Mouse (Mus musculus) intestine, embryonic 15.5 days (tissue): ENCODE measurements around the gene Wsb1. TPM values are rescaled to one million over a fixed set of nuclear protein-coding genes. Genes with fewer than 3 reads are reported as not detected.
"Not testable (repeated sequence)": the region's sequence is repeated elsewhere in the genome, so short reads cannot be mapped to it uniquely, and the experiment has no call there.

Source experiments
- ATAC-seq: fragments of 200-750 bp; cut with Nextera tagmentation; 2 replicates; pipeline ENCODE4 v1.8.0; 2017; ENCODE audit warnings: moderate TSS enrichment, moderate library complexity
- H3K27ac ChIP-seq: fragments of 300-500 bp; sonication (generic); 2 replicates; pipeline ENCODE4 v1.5.1; 2015; ENCODE audit warnings: mild to moderate bottlenecking, inconsistent platforms
- H3K27me3 ChIP-seq: fragments of 300-500 bp; sonication (generic); replicated peaks from 2 replicates; pipeline ENCODE4 v1.6.1; 2015; ENCODE audit warnings: inconsistent platforms
- H3K36me3 ChIP-seq: fragments of 300-500 bp; sonication (generic); 2 replicates; pipeline ENCODE4 v1.6.1; 2015; ENCODE audit warnings: inconsistent platforms
- H3K4me1 ChIP-seq: fragments of 300-500 bp; sonication (generic); replicated peaks from 2 replicates; pipeline ENCODE4 v1.6.1; 2015; ENCODE audit warnings: inconsistent platforms
- H3K4me2 ChIP-seq: fragments of 300-500 bp; sonication (generic); replicated peaks from 2 replicates; pipeline ENCODE4 v1.6.1; 2015; ENCODE audit warnings: mild to moderate bottlenecking, inconsistent platforms
- H3K4me3 ChIP-seq: fragments of 300-500 bp; sonication (generic); replicated peaks from 2 replicates; pipeline ENCODE4 v1.5.1; 2015; ENCODE audit warnings: inconsistent platforms
- H3K9ac ChIP-seq: fragments of 300-500 bp; sonication (generic); 2 replicates; pipeline ENCODE4 v1.6.1; 2015; ENCODE audit warnings: inconsistent platforms
- H3K9me3 ChIP-seq: fragments of 300-500 bp; sonication (generic); 2 replicates; pipeline ENCODE4 v1.6.1; 2016; ENCODE audit warnings: inconsistent platforms
- WGBS: fragments of 180-500 bp; shearing (Covaris S2); methylation state at CpG from one replicate; pipeline ENCODE4 v1.1.7; 2015; 5-methylcytosine and 5-hydroxymethylcytosine counted together
- polyA plus RNA-seq: library from polyadenylated mRNA; unstranded; fragments of >200 nt; fragmentation: Nextera tagmentation; extraction: Ambion mirVana; gene quantifications from 2 replicates; pipeline ENCODE4 v1.2.1, GENCODE M21; 2015

The Wsb1 gene
- polyA plus RNA-seq, 1 experiment from 2014 or later = 207 TPM

DNA sequence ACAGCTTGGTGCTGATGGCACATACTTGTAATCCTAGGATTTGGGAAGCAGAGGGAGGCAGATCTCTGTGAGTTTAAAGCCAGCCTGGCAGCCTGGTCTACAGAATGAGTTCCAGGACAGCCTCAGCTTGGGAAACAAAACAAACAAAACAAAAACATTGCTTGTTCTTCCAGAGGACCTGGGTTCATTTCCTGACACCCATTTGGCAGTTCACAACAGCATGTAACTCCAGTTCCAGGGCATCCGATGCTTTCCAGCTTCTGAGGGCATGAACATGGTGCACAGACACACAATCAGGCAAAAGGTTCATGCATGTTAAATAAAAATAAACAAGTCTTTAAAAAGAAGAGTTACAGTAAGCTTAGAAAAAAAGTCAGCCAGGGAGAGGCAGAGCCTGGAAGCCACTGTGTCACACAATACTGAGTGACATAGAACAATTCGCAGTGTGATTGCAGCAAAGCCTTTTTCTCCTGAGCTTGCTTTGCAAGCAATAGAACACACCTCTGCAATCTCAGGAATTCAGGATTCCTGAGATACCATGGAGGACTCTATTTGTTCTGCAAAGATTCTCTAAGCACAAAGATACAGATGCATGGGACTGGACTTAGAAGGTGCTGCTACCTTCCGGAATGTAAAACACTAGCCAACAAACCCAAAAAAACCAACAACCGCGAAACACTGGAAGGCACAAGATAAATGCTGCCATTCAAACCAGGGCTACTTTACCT lies 34.6 kb upstream of the Wsb1 start:
- Histone ChIP-seq H3K9ac (no peak overlapping the region), H3K4me2 (no peak overlapping the region), H3K27me3 (no peaks in the 10 kb centered on the region), H3K9me3 (no peaks in the 10 kb centered on the region), H3K4me3 (no peak overlapping the region), H3K4me1 (peaks cover 21% of the 10 kb centered on the region), H3K36me3 (no peaks in the 10 kb centered on the region), H3K27ac (no peak overlapping the region)
- ATAC-seq = no peak
- WGBS = 74% methylated on average over 5 of the region's 5 CpGs

- H3K4me1 ChIP-seq = peaks cover 21% of the 10 kb centered on the region
- H3K4me2 ChIP-seq = no peak overlapping the region
- no peaks in the 10 kb centered on the region for H3K36me3 ChIP-seq
- H3K4me3 ChIP-seq = no peak overlapping the region
- ATAC-seq = no peak
- WGBS = 46% methylated on average over 7 of the region's 7 CpGs
- H3K9me3 ChIP-seq = no peaks in the 10 kb centered on the region
- H3K9ac ChIP-seq = no peak overlapping the region
- no peak overlapping the region for H3K27ac ChIP-seq
- no peaks in the 10 kb centered on the region for H3K27me3 ChIP-seq
Observed at GRCm38 (mm10) chr11:79288278-79288843, 33.9 kb upstream of the Wsb1 start.

DNA sequence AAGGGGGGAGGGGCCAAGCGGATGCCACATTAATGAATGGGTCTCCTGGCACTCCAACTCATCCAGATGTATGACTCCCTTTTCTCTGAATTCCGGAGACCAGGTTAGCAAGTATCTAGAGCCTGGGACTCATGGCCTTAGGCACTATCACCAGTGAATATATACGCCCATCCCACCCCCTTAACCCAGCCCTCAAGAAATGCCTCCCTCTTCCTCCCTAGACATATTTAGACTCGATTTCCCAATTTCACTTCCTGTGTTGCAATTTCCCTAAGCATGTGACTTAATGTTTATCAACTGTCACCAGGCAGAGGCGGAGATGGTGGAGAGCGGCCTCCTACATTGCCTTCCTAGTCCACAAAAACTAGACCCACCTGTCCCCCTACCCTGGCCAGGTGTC lies 33.0 kb upstream of the Wsb1 start:
- H3K4me2 ChIP-seq = no peak overlapping the region
- H3K36me3 ChIP-seq = no peaks in the 10 kb centered on the region
- H3K4me3 ChIP-seq = no peak overlapping the region
- no peaks in the 10 kb centered on the region for H3K9me3 ChIP-seq
- peak; percentile 21; the same call in 1 of the 2 replicates for ATAC-seq
- 63% methylated on average over 6 of the region's 6 CpGs for WGBS
- no peak overlapping the region for H3K9ac ChIP-seq
- H3K27me3 ChIP-seq = no peaks in the 10 kb centered on the region
- H3K4me1 ChIP-seq = peaks cover 19% of the 10 kb centered on the region
- no peak overlapping the region for H3K27ac ChIP-seq

DNA sequence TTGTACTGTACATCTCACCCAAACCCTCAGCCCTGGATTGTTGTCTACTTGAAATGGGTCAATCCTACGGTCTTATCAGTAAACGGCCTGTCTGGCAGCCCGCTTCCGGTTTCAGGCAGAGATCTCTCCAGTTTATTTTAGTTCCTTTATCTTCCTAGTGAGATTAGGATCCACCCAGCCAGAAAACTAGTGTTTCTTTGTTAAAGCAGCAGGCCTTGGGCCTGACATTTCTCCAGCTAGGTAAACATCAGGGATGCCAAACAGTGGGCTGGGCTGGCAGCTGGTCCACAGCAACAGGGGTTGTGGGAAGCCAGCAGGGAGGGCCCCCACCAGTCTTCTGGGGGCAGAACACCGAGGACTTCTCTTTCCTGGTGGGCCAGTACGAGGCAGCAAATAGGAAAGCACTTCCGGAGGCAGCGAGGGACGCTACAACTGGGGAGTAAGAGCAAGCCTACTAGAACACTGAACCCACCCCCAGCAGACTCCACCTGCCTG lies 31.9 kb upstream of the Wsb1 start:
- ATAC-seq = no peak; the same call in 1 of the 2 replicates
- 52% methylated on average over 9 of the region's 9 CpGs for WGBS
- Histone ChIP-seq H3K36me3 (no peaks in the 10 kb centered on the region), H3K4me1 (peaks cover 21% of the 10 kb centered on the region), H3K9ac (no peak overlapping the region), H3K9me3 (no peaks in the 10 kb centered on the region), H3K27me3 (no peaks in the 10 kb centered on the region), H3K27ac (peak overlapping the region; percentile 52; the same call in 1 of the 2 replicates), H3K4me2 (no peak overlapping the region), H3K4me3 (no peak overlapping the region)

- no peak overlapping the region for H3K4me3 ChIP-seq
- no peaks in the 10 kb centered on the region for H3K9me3 ChIP-seq
- no peak for ATAC-seq
- H3K9ac ChIP-seq = no peak overlapping the region
- peaks cover 22% of the 10 kb centered on the region for H3K4me1 ChIP-seq
- H3K36me3 ChIP-seq = no peaks in the 10 kb centered on the region
- no peaks in the 10 kb centered on the region for H3K27me3 ChIP-seq
- no peak overlapping the region for H3K27ac ChIP-seq
- no peak overlapping the region for H3K4me2 ChIP-seq
- WGBS = 93% methylated on average over 4 of the region's 4 CpGs
Observed at GRCm38 (mm10) chr11:79283350-79284030, 29.0 kb upstream of the Wsb1 start.

DNA sequence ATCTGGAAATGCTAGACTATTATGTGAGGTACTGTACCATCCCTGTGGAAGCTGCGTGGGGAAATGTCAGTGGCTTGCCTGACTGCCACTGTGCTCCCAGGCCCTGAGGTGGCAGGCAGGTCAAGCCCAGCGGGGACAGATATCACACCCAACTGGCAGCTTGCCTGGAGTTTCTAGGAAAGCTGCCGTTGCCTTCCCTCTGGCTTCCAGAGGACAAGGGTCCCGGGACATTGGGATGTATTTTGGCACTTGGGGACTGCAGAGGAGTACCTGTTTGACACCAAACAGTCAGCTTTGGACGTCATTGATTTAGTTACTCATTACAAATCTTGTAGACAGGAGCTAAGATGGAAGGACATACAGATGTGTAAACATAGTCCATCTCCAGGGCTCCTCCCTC lies 26.9 kb upstream of the Wsb1 start:
- no peaks in the 10 kb centered on the region for H3K9me3 ChIP-seq
- no peak overlapping the region for H3K9ac ChIP-seq
- H3K27me3 ChIP-seq = no peaks in the 10 kb centered on the region
- H3K4me1 ChIP-seq = peaks cover 9% of the 10 kb centered on the region
- H3K27ac ChIP-seq = 0 out of 2 replicates have a peak overlapping the region, but pooled peaks have one; percentile 14
- H3K4me2 ChIP-seq = no peak overlapping the region
- no peaks in the 10 kb centered on the region for H3K36me3 ChIP-seq
- WGBS = 38% methylated on average over 5 of the region's 5 CpGs
- no peak for ATAC-seq
- H3K4me3 ChIP-seq = no peak overlapping the region

- H3K4me2 ChIP-seq = no peak overlapping the region
- H3K4me1 ChIP-seq = peaks cover 6% of the 10 kb centered on the region; the same call in 1 of the 2 replicates
- H3K27me3 ChIP-seq = no peaks in the 10 kb centered on the region
- H3K9ac ChIP-seq = no peak overlapping the region
- peak overlapping the region; percentile 61 for H3K27ac ChIP-seq
- whole genome bisulfite sequencing = 34% methylated on average over 2 of the region's 2 CpGs
- H3K4me3 ChIP-seq = no peak overlapping the region
- H3K36me3 ChIP-seq = no peaks in the 10 kb centered on the region
- H3K9me3 ChIP-seq = no peaks in the 10 kb centered on the region
- ATAC-seq = peak; percentile 51
Observed at GRCm38 (mm10) chr11:79279732-79280405, 25.4 kb upstream of the Wsb1 start.

DNA sequence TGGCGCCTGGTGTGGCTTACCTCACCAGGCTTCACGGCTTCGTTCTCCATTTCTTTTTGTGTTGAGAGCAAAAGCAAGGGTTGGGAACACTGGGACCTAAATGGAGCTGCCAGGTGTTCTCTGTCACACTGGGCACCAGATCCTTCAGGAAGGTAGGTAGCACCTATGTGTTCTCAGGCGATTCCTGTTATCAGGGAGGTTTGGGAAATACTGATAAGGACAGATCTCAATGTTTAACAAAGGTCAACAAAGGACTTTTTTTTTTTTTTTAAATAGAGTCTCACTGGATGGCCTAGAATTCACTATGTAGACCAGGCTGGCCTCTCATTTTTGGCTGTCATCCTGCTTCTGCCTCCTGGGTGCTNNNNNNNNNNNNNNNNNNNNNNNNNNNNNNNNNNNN lies 19.3 kb upstream of the Wsb1 start:
- 63% methylated on average over 4 of the region's 4 CpGs for WGBS
- Histone ChIP-seq H3K27me3 (no peaks in the 10 kb centered on the region), H3K4me1 (0 out of 2 replicates have a peak, but pooled peaks cover 3% of the 10 kb centered on the region), H3K9ac (no peak overlapping the region), H3K36me3 (no peaks in the 10 kb centered on the region), H3K27ac (no peak overlapping the region), H3K4me3 (no peak overlapping the region), H3K4me2 (no peak overlapping the region), H3K9me3 (no peaks in the 10 kb centered on the region)
- peak; percentile 76 for ATAC-seq

DNA sequence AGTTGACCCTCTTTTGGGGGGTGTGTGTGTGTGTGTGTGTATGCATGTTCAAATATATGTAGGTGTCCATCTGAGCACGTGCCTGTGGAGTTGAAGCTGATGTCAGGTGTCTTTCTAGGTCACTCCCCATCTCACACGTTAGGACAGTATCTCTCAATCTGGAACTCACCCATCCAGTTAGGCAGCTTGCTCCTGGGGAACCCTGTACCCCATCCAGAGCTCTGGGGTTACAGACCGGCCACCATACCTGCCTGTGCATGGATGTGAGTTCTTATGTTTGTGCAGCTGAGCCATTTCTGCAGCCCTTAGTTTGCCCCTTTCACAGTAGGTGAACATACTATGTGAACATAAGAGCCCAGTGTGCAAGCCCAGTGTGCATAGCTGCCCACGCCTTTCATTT lies 18.6 kb upstream of the Wsb1 start:
- Histone ChIP-seq H3K4me2 (no peak overlapping the region), H3K27ac (no peak overlapping the region), H3K4me1 (no peaks in the 10 kb centered on the region), H3K4me3 (no peak overlapping the region), H3K9ac (no peak overlapping the region), H3K27me3 (no peaks in the 10 kb centered on the region), H3K9me3 (no peaks in the 10 kb centered on the region), H3K36me3 (no peaks in the 10 kb centered on the region)
- ATAC-seq = peak; percentile 85
- WGBS = 52% methylated on average over 4 of the region's 4 CpGs

GRCm38 (mm10) chr11:79267171-79267570 lies 12.7 kb upstream of the Wsb1 start:
- 0 out of 2 replicates have a peak, but pooled peaks have one; percentile 31 for ATAC-seq
- Histone ChIP-seq H3K9me3 (no peaks in the 10 kb centered on the region), H3K4me1 (peaks cover 9% of the 10 kb centered on the region), H3K9ac (no peak overlapping the region), H3K4me3 (no peak overlapping the region), H3K36me3 (no peaks in the 10 kb centered on the region), H3K27ac (0 out of 2 replicates have a peak overlapping the region, but pooled peaks have one; percentile 36), H3K4me2 (no peak overlapping the region), H3K27me3 (no peaks in the 10 kb centered on the region)
- WGBS = 20% methylated on average over 1 of the region's 1 CpGs

DNA sequence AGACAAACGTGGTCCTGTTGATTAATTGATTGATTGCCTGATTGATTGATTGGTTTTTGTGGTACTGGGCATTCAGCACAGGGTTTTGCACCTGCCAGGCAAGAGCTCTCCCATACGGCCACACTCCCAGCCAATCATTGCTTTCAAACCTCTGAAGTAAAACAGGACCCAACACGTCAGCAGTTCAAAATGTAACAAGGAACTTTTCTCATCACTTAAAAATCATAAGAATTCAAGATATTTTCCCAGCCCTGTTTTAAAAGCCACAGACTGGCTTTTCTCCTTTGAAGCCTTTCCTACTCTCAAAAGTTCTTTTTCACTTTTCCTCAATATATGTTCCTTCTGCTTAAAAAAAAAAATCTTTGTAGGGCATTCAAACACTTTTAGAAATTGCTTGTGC lies 9.9 kb upstream of the Wsb1 start:
- H3K27me3 ChIP-seq = no peaks in the 10 kb centered on the region
- H3K9me3 ChIP-seq = no peaks in the 10 kb centered on the region
- no peak overlapping the region for H3K4me3 ChIP-seq
- no peak overlapping the region for H3K9ac ChIP-seq
- 53% methylated on average over 3 of the region's 3 CpGs for WGBS
- ATAC-seq = no peak
- peaks cover 9% of the 10 kb centered on the region for H3K4me1 ChIP-seq
- H3K36me3 ChIP-seq = no peaks in the 10 kb centered on the region
- no peak overlapping the region for H3K4me2 ChIP-seq
- no peak overlapping the region for H3K27ac ChIP-seq

DNA sequence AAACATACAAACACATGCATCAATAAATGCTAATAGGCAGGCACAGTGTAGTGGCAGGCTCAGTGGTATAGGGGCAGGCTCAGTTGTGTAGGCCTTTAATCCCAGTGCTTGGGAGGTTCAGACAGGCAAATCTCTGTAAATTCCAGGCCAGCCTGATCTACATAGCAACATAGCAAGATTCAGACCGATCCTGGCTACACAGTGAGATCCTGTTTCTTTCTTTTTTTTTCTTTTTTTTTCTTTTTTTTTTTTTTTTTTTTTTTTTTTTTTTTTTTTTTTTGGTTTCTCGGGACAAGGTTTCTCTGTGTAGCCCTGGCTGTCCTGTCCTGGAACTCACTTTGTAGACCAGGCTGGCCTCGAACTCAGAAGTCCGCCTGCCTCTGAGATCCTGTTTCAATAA lies 5.7 kb upstream of the Wsb1 start:
- not testable (repeated sequence) for H3K4me2 ChIP-seq, H3K9ac ChIP-seq, ATAC-seq, H3K4me3 ChIP-seq, H3K36me3 ChIP-seq, H3K4me1 ChIP-seq, H3K27ac ChIP-seq, H3K27me3 ChIP-seq, H3K9me3 ChIP-seq
- WGBS = 85% methylated on average over 4 of the region's 4 CpGs
